Mouse (Mus musculus) heart, embryonic 11.5 days (tissue): Measurements from ENCODE around the gene Nfam1. TPM values are rescaled to one million over a fixed set of nuclear protein-coding genes. Genes with fewer than 3 reads are reported as not detected.

ENCODE experiments used
- ATAC-seq: fragments of 200-750 bp; cut with Nextera tagmentation; replicated peaks from 2 replicates; pipeline ENCODE4 v1.8.0; 2017; ENCODE audit warnings: moderate library complexity; ENCODE audit not compliant: insufficient number of reproducible peaks, low FRiP score, low TSS enrichment
- H3K27ac ChIP-seq: fragments of 300-500 bp; sonication (generic); 2 replicates; pipeline ENCODE4 v1.5.1; 2014; ENCODE audit warnings: mild to moderate bottlenecking, low read depth, low read length
- H3K27me3 ChIP-seq: fragments of 300-500 bp; sonication (generic); 2 replicates; pipeline ENCODE4 v1.6.1; 2014; ENCODE audit warnings: mild to moderate bottlenecking, low read length, mixed read lengths; ENCODE audit not compliant: control insufficient read depth, insufficient read depth
- H3K36me3 ChIP-seq: fragments of 300-500 bp; sonication (generic); 2 replicates; pipeline ENCODE4 v1.6.1; 2014; ENCODE audit warnings: mild to moderate bottlenecking, low read length, moderate library complexity, mixed read lengths; ENCODE audit not compliant: control insufficient read depth, insufficient read depth
- H3K4me1 ChIP-seq: fragments of 300-500 bp; sonication (generic); 2 replicates; pipeline ENCODE4 v1.6.1; 2014; ENCODE audit warnings: low read length; ENCODE audit not compliant: control insufficient read depth, insufficient read depth
- H3K4me2 ChIP-seq: fragments of 300-500 bp; sonication (generic); 2 replicates; pipeline ENCODE4 v1.6.1; 2014; ENCODE audit warnings: mild to moderate bottlenecking, moderate library complexity
- H3K4me3 ChIP-seq: fragments of 300-500 bp; sonication (generic); 2 replicates; pipeline ENCODE4 v1.5.1; 2014; ENCODE audit warnings: low read depth, low read length
- H3K9ac ChIP-seq: fragments of 300-500 bp; sonication (generic); 2 replicates; pipeline ENCODE4 v1.6.1; 2014; ENCODE audit warnings: mild to moderate bottlenecking, low read depth, low read length, moderate library complexity
- H3K9me3 ChIP-seq: fragments of 300-500 bp; sonication (generic); replicated peaks from 2 replicates; pipeline ENCODE4 v1.6.1; 2016; ENCODE audit warnings: low read length; ENCODE audit not compliant: control insufficient read depth
- WGBS: fragments of 180-500 bp; shearing (Covaris S2); extraction: QIAGEN DNeasy Blood & Tissue Kit; methylation state at CpG from one replicate; pipeline ENCODE4 v1.1.7; 2014; ENCODE audit not compliant: insufficient replicate concordance; 5-methylcytosine and 5-hydroxymethylcytosine counted together
- polyA plus RNA-seq: library from polyadenylated mRNA; unstranded; fragments of >200 nt; fragmentation: Nextera tagmentation; extraction: Ambion mirVana; gene quantifications from 2 replicates; pipeline ENCODE4 v1.2.1, GENCODE M21; 2014

Nfam1 gene
- polyA plus RNA-seq, 1 experiment from 2014 or later = 1.7 TPM

DNA sequence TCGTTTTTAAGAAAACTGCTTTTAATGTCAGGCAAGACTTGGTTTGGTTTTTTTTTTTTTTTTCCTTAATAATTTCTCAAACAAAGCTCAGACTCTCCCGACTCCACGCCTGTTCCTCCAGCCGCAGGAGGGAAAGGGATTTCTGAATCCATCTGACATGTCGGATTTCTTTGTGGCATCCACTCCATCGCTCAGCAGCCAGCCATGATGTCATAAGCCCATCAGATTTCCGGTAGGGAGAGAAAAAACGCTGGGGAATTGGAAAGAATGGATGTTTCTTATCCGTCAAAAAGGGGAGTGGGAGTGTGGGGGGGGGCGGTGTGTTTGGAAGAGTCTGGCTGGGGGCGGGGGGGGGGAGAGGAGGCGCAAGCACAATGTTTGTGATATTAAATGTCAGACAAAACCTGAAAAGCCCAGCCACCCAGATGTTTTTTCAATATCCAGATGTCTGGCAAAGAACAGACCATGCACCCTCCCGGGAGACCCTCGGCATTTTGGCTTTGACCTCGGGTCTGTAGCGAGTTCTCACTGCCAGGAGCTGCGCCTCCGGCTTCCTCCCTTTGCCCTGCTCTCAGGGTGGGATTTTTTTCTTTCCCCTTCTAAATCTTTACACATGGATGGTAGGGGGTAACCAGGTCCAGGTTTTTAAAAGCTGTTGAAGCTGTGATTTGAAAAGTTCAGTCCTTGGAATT is 50.2 kb downstream of the Nfam1 start:
- H3K4me2 ChIP-seq = peak overlapping the region; percentile 30
- H3K9ac ChIP-seq = no peak overlapping the region; the same call in 1 of the 2 replicates
- no peak overlapping the region for H3K4me3 ChIP-seq
- H3K27me3 ChIP-seq = peaks cover 23% of the 10 kb centered on the region
- no peak overlapping the region for H3K27ac ChIP-seq
- H3K4me1 ChIP-seq = peaks cover 14% of the 10 kb centered on the region; the same call in 1 of the 2 replicates
- WGBS = 19% methylated on average over 18 of the region's 18 CpGs
- H3K9me3 ChIP-seq = no peaks in the 10 kb centered on the region
- no peak for ATAC-seq
- H3K36me3 ChIP-seq = no peaks in the 10 kb centered on the region

DNA sequence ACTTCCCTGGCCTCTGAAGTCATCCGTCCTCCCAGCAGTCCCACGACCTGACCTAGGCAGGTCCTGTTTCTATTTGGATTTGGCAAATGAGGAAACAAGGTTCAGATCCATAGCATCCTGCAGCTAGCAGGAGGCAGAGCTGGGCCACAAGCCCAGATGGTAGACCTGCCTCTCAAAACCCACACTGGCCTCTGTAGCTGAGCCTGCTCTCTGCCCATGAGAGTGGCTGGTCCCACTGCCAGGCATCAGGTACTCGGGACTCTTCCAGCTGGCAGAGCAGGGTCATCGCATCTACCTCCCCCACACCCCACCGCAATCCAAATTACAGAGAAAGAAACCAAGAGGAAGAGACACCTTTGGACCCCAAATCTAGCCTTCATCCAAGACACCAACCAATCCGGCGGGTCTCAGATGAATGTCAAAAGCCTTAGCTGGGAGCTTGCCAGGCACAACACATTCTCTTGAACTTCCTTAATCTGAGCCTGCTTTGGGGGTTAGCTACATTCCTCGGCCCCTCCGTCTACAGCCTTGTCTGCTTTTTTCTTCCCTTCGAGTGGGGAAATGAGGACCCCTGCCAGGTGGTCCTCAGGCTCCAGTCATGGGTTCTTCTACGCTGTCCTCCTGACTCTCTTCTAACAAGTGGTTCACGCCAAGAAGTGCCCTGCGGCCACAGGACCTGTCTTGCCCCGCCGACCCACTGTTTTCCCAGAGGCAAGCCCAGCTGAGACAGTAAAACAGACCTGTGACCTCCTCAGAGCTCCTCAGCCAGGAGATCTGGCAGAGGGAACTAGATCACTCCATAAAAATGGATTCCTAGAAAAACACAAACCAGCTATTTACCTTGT is 51.2 kb downstream of the Nfam1 start:
- H3K4me1 ChIP-seq = 0 out of 2 replicates have a peak, but pooled peaks cover 9% of the 10 kb centered on the region
- 33% methylated on average over 15 of the region's 15 CpGs for WGBS
- no peak overlapping the region for H3K4me3 ChIP-seq
- ATAC-seq = no peak
- H3K36me3 ChIP-seq = no peaks in the 10 kb centered on the region
- no peaks in the 10 kb centered on the region for H3K9me3 ChIP-seq
- no peak overlapping the region for H3K27ac ChIP-seq
- H3K27me3 ChIP-seq = peaks cover 22% of the 10 kb centered on the region
- no peak overlapping the region for H3K4me2 ChIP-seq
- H3K9ac ChIP-seq = no peak overlapping the region; the same call in 1 of the 2 replicates

DNA sequence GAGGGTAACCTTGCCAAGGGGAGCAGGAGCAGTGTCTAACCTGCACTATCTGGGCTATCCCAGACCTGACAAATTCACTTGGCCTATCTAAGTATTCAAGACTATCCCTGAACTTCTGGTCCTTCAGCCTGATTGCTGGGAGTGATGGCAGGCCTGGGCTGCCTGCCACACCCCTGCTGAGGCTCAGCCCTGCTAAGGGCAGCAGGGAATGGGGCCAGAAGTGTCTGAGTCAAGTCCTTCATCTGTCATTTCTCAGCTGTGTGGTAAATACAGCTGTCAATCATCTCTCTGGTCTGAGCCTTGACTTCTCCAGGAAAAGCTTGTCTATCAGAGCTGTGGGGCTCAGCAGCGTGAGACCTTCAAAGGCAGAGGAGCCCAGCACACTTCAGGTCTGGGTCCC is 53.6 kb downstream of the Nfam1 start:
- no peaks in the 10 kb centered on the region for H3K36me3 ChIP-seq
- peaks cover 10% of the 10 kb centered on the region for H3K27me3 ChIP-seq
- H3K4me1 ChIP-seq = 0 out of 2 replicates have a peak, but pooled peaks cover 11% of the 10 kb centered on the region
- H3K4me2 ChIP-seq = no peak overlapping the region
- no peak for ATAC-seq
- no peak overlapping the region for H3K27ac ChIP-seq
- WGBS = 76% methylated on average over 1 of the region's 1 CpGs
- H3K9me3 ChIP-seq = no peaks in the 10 kb centered on the region
- no peak overlapping the region for H3K4me3 ChIP-seq
- no peak overlapping the region for H3K9ac ChIP-seq

DNA sequence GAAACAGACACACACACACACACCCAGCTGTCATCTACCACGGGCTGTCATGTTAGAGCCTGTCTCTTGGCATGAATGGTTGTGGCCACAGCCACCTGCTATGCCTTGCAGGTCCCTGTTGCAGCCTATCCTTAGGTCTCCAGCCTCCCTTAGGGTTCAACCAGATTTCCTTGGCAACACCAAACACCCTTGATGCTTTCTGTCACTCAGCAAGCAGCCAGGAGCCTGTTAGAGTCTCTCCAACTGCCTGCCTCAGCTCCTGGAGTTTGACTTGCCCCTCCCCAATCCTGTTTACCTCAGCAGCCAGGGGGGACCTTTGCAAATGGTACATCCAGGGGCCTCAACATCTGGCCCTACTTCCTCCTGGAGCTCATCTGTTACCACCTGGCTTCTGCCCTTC is 58.6 kb downstream of the Nfam1 start:
- Histone ChIP-seq H3K9me3 (no peaks in the 10 kb centered on the region), H3K27ac (no peak overlapping the region), H3K27me3 (no peaks in the 10 kb centered on the region), H3K36me3 (no peaks in the 10 kb centered on the region), H3K4me3 (no peak overlapping the region), H3K9ac (no peak overlapping the region), H3K4me1 (peaks cover 6% of the 10 kb centered on the region; the same call in 1 of the 2 replicates), H3K4me2 (no peak overlapping the region)
- WGBS = 100% methylated on average over 1 of the region's 1 CpGs
- no peak for ATAC-seq

DNA sequence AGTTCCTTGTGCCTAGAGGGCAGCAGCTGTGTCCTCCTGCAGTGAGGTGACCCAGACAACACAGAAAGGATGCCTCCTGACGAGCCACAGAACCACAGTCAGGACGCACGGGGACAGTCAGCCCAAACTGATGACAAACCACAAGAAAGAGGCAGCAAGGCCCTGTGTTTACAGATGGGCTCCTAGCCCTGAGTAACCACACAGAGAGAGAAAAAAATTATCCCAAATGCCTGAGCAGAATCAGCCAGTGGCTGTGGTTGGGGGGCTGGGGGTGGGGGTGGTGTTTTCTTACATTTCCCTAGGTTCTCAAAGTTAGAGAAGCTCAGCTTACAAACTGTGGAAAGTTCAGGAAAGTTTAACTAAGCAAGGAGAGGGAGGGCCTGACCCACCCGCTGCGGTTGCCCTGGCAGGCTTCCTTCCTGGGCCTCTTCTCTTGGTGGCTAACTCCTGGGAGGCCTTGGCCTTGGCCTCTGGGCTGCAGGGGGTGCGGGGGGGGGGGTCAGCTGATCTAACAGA is 63.8 kb downstream of the Nfam1 start:
- peaks cover 21% of the 10 kb centered on the region for H3K4me1 ChIP-seq
- ATAC-seq = no peak
- no peaks in the 10 kb centered on the region for H3K36me3 ChIP-seq
- no peak overlapping the region for H3K4me2 ChIP-seq
- 0 out of 2 replicates have a peak overlapping the region, but pooled peaks have one; percentile 10 for H3K27ac ChIP-seq
- 46% methylated on average over 6 of the region's 6 CpGs for WGBS
- H3K9ac ChIP-seq = peak overlapping the region; percentile 28; the same call in 1 of the 2 replicates
- H3K9me3 ChIP-seq = no peaks in the 10 kb centered on the region
- H3K27me3 ChIP-seq = peaks cover 21% of the 10 kb centered on the region
- no peak overlapping the region for H3K4me3 ChIP-seq

DNA sequence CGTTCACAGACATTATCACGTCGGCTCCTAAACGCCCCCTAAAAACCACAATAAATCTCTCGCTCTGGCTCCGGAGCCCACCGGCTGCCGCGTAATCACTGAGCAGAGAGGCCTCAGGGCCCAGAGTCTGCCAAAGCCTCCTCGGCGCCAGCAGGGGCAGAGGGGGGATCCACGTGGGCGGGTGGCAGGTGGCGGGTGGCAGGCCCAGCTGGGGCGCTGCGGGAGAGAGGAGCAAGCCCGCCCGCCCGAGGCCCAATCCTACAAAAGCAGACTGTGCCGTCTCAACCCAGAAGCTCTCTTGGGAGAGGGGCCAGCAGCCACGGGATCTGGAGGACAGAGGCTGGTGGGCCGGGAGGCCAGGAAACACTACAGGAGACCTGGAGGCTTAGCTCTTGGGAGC is 64.7 kb downstream of the Nfam1 start:
- no peak overlapping the region for H3K27ac ChIP-seq
- no peak for ATAC-seq
- H3K9me3 ChIP-seq = no peaks in the 10 kb centered on the region
- H3K4me3 ChIP-seq = peak overlapping the region; percentile 28; the same call in 1 of the 2 replicates
- H3K27me3 ChIP-seq = peaks cover 21% of the 10 kb centered on the region
- peaks cover 21% of the 10 kb centered on the region for H3K4me1 ChIP-seq
- H3K4me2 ChIP-seq = peak overlapping the region; percentile 63
- H3K9ac ChIP-seq = peak overlapping the region; percentile 65
- H3K36me3 ChIP-seq = no peaks in the 10 kb centered on the region
- WGBS = 2% methylated on average over 22 of the region's 22 CpGs

DNA sequence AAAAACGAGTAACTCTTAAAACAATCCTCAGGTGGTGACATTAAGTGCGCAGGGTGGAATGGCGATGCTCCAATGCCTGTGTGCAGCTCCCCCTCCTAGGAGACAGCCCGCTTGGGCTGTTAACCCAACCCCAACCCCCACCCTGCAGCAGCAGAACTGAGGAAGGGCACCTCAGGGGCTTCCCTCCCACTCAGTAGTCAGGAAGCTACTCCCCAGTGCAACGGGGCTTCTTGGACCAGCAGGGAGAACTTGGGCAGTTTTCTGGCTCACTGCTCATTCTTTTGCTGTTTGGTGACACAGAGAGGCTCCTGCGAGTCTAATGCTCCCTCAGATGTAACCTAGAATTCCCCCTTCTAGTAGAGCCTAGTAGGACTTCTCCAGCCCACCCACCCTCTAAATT is 65.2 kb downstream of the Nfam1 start:
- Histone ChIP-seq H3K4me1 (peaks cover 24% of the 10 kb centered on the region), H3K9me3 (no peaks in the 10 kb centered on the region), H3K4me2 (peak overlapping the region; percentile 63), H3K4me3 (peak overlapping the region; percentile 28; the same call in 1 of the 2 replicates), H3K36me3 (no peaks in the 10 kb centered on the region), H3K27ac (no peak overlapping the region), H3K27me3 (peaks cover 21% of the 10 kb centered on the region), H3K9ac (peak overlapping the region; percentile 65; the same call in 1 of the 2 replicates)
- 27% methylated on average over 6 of the region's 6 CpGs for WGBS
- no peak for ATAC-seq

DNA sequence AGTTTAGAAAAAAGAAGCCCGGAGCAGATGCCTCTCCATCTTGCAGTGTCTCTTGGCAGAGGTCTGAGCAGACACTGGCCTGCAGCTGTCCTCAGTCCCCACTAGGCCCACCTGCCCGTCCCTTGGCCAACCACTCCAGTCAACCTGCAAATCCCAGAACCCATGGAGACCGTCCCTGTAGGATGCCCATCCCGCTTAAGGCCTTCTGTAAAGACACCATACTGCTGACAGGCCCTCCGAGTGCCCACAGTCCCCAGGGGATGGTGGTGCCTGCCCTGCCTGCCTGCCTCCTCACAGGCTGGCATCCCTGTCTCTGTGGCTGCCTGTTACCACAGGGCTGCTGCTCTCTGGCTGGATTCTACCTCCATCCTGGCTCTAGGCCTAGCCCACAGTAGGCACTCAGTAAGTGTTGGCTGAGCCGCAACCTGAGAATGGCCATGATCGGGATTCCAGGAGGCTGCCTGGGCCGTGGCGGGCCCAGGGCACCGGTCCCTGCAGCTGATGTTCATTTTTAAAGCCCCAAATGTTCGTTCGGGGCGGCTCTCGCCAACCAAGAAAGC is 68.8 kb downstream of the Nfam1 start:
- peaks cover 45% of the 10 kb centered on the region for H3K4me1 ChIP-seq
- WGBS = 75% methylated on average over 14 of the region's 14 CpGs
- no peak overlapping the region for H3K27ac ChIP-seq

More for the DNA sequence above, 68.8 kb downstream of the Nfam1 start:
- Histone ChIP-seq H3K4me3 (0 out of 2 replicates have a peak overlapping the region, but pooled peaks have one; percentile 55), H3K9ac (no peak overlapping the region), H3K36me3 (no peaks in the 10 kb centered on the region), H3K9me3 (no peaks in the 10 kb centered on the region), H3K4me2 (no peak overlapping the region; the same call in 1 of the 2 replicates), H3K27me3 (peaks cover 52% of the 10 kb centered on the region)
- no peak for ATAC-seq
